Mouse (Mus musculus): Measurements from ENCODE around the gene Myo3a.

DNA sequence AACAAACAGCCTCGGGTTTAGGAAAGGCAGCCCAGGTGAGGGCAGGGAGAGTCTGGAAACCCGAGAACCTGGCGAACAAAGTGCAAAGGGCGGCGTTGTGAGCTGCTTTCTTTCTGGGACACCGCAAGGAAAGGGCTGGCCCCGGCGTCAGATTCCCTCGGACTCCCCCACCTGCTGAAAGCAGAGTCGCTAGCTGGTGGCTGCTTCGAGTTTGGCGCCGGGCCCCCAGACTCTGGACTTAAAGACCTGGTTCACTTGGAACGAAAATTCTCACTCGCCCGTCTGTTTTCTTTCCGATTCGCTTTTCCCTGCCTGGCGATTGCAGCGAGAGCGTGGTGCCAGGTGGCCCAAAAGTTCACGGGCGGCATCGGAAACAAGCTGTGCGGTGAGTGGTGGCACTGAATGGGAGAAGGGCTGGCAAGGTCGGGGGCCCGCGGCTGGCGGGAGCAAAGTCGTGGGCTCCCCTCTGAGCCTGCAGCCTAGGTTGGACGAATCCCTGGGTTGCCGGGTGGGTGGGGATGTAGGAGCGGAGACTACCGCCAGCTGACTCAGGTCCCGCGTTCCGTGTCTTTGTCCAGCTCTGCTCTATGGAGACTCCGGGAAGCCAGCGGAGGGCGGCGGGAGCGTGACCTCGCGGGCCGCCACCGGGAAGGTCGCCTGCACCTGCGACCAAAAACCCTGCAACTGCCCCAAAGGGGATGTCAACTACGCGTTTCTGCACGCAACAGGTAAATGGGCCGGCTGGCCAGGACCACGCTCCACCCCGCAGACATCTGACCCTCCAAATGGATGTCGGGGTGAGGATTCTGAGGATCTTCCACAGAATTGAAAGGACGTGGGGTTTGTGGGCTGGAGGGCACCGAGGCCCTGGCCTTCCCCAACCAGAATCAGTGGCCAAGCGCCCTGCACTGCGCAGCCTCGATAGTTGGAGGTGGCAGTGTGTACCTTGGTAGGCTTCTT is 396.1 kb downstream of the Myo3a start:
- TF ChIP-seq POLR2A (IDR thresholded peaks at IDR 0.05; ENCODE audit: insufficient read depth, low read length) (no peak), CTCF (IDR thresholded peaks at IDR 0.05; ENCODE audit: low read depth, low read length) (no peak), EP300 (IDR thresholded peaks at IDR 0.05; ENCODE audit: insufficient read depth, low read depth, low read length) (no peak)

Measured in ES-Bruce4 (cell line).